Mouse (Mus musculus) kidney, adult 2 months (tissue): Measurements from ENCODE around the gene Ube2s.

Experiments
- CTCF ChIP-seq: fragments of 200-500 bp; conservative IDR thresholded peaks from 2 replicates; pipeline ENCODE4 v1.5.1; 2011; ENCODE audit warnings: low read depth, mild to moderate bottlenecking, control low read depth, low read length, moderate library complexity, mixed read lengths; ENCODE audit not compliant: insufficient read depth, insufficient read length
- POLR2A ChIP-seq: fragments of 200-500 bp; IDR thresholded peaks from one replicate; pipeline ENCODE4 v1.6.1; 2011; ENCODE audit warnings: low read depth, low read length, control low read depth

DNA sequence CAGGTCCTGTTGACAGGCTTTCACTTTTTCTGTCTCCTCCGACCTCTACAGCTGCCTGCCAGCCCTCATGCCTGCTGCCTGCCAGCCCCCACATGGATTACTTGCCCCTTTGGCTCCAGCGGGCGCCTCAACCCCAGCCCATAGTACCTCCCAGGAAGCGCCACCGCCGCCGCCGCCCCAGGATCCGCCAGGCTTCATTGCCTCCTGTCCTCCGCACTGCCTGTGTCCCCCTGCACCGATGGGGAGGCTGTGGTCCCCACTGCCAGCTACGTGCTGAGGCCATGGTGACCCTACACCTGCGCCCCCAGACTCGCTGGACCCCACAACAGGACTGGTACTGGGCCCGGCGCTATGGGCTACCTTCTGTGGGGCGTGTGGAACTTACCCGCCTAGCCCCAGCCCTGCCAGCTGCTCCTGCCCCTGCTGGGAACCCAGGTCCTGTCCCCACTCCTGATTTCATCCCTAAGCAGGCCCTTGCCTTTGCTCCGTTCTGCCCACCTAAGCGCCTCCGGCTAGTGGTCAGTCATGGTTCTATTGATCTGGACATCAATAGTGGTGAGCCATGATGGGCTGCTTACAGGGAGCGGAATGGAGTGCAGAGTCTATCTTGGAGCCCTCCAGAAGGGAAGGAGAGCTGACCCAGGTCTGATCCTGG is 65.9 kb downstream of the Ube2s start:
- TF ChIP-seq CTCF (no peak), POLR2A (no peak)
